Mouse (Mus musculus): ENCODE measurements around the gene Anapc15-ps.

The Anapc15-ps gene

DNA sequence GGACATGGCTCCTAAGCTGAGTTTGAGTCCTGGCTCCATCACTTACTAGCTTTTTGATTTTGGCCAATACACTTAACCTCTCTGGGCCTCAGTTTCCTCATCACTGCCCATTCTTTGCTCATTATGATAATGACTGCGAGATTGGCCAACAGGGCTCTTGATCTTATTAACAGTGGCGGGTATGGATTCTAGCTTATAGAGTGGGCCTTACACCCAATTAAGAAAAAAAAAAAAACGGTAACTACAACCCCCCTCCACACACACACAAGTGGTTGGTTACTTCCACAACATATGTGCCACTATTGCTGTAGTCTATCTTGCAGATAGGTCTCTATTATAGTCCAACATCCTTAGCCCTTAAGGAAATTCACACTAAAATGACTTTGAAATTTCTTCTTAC lies at the start of gene Anapc15-ps:
TSS of gene Anapc15-ps (minus strand) at position 101 of the 400 bp plus-strand sequence.
- DNase-seq: no peak

DNA sequence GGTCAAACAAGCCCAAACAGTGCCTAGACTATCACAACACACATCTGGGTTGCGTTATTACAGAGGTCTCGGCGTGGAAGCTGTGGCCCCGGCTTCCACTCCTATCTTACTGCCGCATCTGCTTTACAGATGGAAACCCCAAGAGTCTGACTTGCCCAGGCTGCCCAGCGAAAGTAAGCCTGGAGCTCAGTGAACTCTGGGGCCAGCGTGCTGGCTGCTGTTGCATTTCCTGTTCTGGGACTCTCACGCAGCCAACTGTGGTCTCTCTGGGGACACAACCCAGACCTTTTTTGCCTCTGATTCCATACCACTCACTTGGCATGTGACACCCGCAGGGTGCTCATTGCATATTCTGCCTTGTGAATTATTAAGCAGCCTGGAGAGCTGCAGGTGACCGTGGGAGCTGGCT lies 49.0 kb upstream of the Anapc15-ps start:
- no peak for DNase-seq

DNA sequence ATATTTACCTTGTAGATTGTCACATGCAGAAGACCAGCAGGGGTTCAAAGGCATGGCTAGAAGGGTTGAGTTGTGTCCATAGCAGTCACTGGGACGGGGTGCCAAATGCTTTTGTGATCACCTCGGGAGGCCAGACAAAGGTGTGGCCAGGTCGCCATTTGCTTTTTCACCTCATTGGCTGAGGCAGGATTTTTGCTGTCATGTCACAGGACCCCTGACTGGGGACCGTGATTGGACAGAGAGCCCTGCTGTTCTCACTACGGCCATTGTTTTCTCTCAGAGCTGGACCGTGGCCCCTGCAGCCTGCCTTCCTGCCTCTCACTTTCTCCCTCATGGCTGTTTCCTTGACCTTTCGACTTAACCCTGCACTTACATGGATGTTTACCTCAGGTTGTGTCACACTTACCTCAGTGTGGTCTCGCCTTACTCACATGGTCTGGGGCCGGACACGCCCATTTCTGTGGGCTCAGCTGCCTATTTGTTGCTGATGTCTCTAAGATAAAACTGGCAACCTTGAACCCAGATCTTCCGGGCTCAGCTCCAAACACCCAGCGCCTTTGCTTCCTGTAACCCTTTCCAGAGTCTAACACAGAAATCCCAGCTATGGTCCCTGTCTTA lies 47.0 kb upstream of the Anapc15-ps start:
- DNase-seq: no peak

- DNase-seq: no peak
Observed at GRCm38 (mm10) chr10:95719472-95719871, 46.2 kb upstream of the Anapc15-ps start.

DNA sequence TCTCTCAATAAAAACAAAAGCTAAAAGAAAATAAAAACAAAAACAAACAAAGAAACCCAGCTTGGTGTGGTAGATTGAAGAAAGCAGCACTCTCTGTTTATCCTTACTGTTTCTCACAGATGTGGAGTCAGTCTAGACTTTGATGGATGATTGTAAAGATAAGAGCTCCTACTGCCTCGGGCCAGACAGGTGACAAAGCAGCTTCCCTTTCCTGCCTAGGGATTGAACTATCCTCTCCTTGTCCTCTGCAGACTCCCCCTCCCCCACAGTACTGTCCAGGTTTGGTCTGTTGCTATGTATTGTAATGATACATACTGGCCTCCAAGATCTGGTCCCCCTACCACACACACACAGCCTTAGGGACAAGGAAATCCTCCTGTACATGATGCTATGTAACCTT lies 45.5 kb upstream of the Anapc15-ps start:
- no peak for DNase-seq

- no peak for DNase-seq
Observed at GRCm38 (mm10) chr10:95717106-95717680, 43.9 kb upstream of the Anapc15-ps start.

DNA sequence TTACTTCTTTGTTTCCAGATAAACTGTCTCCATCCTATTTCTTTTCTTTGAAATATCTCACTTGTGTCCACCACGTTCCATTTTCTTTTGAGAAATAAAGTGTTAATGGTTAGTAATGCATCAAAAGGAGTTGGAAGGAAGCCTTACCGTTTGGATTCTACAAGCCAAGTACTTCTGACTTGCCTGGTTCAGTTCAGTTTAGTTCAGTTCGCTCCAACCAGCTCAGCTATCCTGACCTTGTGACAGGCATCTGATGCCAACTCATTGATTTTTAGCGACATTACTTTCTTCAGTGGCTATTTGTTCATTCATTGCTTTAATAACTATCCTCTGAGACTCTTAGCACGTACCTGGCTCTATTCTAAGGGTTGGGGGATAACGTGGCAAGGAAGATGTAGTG lies 42.4 kb upstream of the Anapc15-ps start:
- DNase-seq: no peak

- DNase-seq: no peak
Observed at GRCm38 (mm10) chr10:95712221-95712620, 39.0 kb upstream of the Anapc15-ps start.

- no peak for DNase-seq
Observed at GRCm38 (mm10) chr10:95709903-95710660, 36.8 kb upstream of the Anapc15-ps start.

DNA sequence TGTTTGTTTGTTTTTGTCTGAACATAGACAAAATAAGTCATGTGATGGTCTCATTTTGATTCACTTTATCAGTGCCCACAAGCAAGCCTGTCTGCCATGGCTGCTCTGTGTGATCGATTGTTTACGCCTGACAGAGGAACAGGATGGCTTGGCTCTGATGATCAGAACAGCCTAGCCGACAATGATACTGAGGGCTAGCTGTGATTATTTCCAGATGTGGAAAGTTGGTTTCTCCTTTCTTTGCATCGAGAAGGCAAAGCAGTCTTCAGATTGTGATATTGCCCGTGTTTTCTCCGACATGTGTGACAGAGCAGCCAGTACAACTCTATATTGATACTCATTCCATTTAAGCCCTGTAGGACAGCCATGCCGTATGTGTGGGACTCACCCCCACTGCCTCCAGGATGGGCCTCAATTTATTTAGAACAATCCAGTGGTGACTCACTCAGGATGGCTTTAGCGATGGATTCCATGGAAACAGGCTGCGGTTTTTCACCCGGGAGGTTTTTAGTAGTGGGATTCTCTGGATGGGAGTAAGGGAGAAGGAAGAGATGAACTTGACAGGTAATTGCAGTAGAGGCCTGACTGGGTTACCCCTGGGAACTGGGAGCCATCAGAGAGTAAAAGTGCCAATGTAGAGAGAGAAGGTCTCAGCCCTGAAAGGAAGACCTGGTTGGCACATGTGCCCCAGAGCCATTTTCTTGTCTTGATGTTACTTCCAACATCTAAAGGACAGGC lies 36.1 kb upstream of the Anapc15-ps start:
- DNase-seq: no peak

GRCm38 (mm10) chr10:95708001-95708400 lies 34.8 kb upstream of the Anapc15-ps start:
- DNase-seq: no peak

DNA sequence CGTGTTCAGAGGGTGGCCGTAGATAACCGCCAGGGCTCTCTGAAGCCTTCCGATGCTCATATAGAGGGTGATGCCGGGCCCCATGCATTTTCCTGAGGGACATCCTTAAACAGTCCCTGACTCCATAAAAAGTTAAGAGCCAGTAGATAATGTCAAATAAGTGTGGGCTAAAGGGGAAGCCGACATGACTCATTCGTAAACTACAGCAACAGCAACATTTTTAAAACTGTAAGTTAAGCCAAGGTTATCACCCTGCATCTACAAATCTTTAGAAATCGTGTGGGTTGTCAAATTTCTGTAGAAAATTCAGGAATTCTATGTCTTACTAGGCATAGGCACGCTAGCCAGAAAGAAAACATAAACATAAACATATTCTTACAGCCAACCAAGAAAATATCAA lies 33.6 kb upstream of the Anapc15-ps start:
- no peak for DNase-seq

DNA sequence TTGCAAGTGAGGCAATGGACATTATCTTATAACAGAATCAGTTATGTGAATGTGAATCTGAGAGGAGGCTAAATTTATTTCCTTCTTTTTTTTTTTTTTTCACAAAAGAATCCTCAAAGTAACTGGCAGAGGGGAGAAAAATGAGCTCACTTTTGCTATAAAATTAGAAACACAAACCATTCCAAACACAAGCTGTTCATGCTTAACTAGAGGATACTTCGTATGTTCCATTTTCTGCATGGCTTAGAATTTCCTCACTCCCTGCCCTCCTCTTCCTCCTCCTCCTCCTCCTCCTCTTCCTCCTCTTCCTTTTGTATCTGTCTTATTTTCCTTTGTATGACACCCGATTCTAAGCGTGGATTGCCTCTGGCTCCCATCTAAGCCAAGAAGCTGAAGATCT lies 32.5 kb upstream of the Anapc15-ps start:
- DNase-seq: no peak

GRCm38 (mm10) chr10:95704847-95705246 lies 31.6 kb upstream of the Anapc15-ps start:
- peak; percentile 5 to 12 for DNase-seq

GRCm38 (mm10) chr10:95703730-95704129 lies 30.5 kb upstream of the Anapc15-ps start:
- DNase-seq: no peak

DNA sequence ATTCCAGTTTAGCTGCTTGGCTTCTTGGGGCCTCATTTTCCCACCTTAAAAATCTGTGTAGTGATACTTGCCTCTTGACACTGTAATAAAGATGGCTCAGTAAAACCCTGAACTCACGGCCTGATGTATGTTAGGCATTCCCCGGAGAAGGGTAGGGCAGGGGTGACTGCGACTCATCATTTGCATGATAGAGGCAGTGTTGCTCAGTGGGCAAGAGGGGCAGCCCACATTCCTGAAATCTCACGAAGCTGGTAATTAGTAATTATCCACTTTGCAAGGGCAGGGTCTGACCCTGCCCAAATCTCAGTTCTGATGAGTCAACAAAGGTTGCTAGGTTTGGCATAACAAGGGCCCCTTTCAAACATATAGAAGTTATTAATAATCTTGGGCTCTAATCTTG lies 27.2 kb upstream of the Anapc15-ps start:
- no peak for DNase-seq

DNA sequence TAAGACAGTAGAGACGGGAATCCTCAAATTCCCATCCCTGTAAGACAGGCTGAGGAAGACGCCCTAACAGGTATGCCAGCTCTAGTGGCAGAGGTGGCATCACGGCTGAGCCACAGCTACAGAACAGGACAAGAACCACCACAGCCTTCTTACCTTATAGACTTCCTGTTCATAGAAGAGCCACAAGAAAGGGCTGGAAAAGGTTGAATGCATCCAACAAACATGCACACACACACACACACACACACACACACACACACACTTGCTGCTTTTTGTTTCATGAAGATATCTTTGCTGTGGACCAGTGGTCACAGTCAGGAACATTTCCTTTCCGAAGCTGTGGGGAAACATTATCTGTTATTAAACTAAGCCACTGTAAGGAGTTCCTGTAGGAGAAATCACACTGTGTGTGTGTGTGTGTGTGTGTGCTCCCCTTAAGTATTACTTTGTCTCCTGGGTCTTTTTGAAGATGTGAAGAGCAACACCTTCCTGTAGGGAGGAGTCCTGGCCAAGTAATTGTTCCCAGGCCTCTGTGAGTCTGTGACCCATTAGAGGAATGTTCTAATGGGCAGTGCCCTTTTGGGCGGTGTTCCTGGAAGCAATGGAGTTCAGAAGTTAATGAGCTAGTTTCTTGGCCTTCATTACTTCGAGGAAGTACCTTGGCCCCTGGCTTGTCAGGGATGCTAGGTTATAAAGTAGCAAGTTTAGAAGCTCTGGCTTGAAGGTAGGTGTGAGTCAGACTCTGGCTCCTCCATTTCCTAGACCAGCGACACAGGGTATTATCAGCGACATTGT lies 25.9 kb upstream of the Anapc15-ps start:
- DNase-seq: no peak

- no peak for DNase-seq
Observed at GRCm38 (mm10) chr10:95696253-95696641, 23.0 kb upstream of the Anapc15-ps start.

- no peak for DNase-seq
Observed at GRCm38 (mm10) chr10:95695603-95696252, 22.5 kb upstream of the Anapc15-ps start.

- DNase-seq: no peak
Observed at GRCm38 (mm10) chr10:95694559-95695251, 21.5 kb upstream of the Anapc15-ps start.

DNA sequence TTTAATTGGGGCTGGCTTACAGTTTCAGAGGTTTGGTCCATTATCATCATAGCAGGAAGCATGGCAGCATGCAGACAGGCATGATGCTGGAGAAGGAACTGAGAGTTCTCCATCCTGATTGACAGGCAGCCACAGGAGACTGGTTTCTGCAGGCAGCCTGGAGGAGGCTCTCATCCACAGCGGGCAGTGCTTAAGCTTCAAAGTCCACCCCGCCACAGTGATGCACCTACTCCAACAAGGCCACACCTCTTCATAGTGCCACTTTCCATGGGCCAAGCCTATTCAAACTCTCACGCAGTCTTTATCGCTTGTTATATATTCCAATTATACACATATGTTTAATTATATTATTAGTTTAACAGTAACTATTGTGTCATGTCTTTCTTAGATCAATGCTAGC lies 18.1 kb upstream of the Anapc15-ps start:
- no peak for DNase-seq
